Mouse (Mus musculus): ENCODE measurements around the gene Pex5l. TPM values are rescaled to one million over a fixed set of nuclear protein-coding genes. Genes with fewer than 3 reads are reported as not detected.

Gene Pex5l
- total RNA-seq, 4 experiments from 2014 or later, result 285 to 322 (median 298) TPM

DNA sequence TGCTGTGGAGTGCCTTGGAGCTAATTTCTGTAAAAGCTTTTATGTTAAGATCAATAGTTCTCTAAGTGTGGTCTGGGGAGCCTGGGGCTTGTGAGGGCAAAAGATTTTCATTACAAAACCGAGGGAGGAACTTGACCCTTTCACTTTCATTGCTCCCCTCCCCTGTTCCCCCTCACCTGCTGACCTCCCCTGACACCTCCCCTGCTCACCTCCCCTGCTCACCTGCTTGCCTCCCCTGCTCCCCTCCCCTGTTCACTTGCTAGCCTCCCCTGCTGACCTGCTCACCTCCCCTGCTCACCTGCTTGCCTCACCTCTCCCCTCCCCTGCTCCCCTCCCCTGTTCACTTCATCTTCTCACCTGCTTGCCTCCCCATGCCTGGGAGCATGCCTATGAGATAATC is 191.7 kb downstream of the Pex5l start:
- DNase-seq (ENCODE audit: low spot score in 2 of 2), result no peak

DNA sequence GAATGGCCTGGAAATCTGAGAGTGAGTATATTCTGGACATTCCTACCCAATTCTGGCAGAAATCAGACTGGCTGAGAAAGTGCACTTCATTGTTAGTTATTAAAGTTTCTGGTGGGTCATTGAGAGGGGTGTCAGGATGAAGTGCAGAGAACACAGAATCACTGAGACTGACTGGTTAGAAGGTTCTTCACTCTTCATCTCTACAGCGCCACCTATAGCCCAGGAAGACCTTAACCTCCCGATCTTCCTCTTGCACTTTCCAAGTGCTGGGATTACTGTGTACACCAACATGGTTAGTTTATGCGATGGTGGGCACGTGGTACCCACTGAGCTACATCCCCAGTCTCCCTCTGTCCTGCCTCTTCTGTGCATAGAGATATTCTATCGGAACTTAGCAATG is 195.6 kb downstream of the Pex5l start:
- no peak for DNase-seq (ENCODE audit: low spot score in 2 of 2)

DNA sequence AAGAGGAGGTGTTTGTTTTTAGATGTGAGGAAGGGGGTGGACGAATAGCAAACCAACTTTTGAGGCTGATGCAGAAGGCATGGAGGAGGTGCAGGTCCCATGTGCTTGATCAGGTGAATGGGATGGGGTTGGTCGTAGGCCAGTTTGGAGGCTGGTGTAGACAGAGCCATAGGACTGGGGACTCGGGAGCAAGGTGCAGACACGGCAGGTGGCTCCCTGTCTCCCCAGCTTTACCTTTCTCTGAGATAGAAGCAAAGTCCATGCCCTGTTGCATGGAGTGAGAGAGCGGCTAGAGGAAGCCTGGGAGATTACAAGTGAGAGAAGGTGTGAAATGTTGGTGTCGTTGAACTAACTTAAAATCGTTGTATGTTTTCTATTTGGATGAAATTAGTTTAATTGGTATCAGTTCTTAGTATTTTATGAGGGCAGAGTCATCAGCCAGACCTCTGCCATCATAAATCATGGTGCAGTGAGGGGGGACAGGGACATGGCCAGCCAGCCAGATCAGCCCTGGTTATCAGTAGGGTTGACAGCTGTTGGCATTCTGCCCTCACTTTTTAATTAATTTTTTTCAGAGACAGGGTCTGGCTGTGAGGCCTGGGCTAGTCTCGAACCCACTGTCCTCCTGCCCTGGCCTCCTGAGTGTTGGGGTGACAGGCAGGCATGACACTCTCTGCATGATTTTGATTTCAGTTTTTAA is 203.1 kb downstream of the Pex5l start:
- DNase-seq (ENCODE audit: low spot score in 2 of 2), result no peak

DNA sequence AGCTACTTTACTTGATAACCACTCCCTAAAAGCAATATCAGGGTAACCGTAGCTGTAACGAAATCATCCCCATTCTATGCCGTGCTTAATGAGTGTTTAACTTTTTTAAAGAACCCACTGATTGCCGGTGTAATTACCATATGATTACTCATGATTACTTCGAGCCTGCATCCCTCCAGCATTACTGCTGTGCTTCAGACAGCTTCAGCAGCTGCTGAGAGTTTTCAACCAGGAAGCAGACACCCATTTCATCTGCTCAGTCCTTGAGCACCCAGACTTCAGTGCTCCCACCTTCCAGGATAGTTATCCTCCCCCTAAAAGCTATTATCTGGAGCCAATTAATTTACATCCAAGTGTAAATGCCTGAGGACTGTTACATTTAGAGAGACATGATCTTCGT is 218.9 kb downstream of the Pex5l start:
- no peak for DNase-seq (ENCODE audit: low spot score in 2 of 2)

DNA sequence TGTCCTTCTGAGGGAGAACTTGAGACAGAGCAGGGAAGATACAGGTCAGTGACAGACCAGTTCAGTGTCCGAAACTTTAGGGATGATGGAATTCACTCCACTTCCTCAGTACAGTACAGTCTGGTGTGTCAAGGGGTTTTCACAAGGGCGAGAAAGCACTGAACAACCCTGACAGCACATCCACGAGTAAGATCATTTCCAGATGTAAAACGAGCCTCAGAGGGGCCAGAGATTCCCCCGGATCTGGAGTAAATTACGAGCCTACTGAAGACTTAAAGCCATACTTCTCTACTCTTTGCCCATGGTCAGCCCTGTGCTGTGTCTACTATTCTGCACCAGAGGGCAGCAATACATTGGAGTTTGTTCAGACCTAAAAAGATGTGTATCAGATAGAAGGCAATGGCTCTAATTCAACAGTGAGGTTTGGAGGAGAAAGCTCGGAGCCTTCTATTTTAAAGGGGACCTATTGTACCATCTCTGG is 232.9 kb downstream of the Pex5l start:
- DNase-seq (ENCODE audit: low spot score in 2 of 2), result peak; percentile 51

DNA sequence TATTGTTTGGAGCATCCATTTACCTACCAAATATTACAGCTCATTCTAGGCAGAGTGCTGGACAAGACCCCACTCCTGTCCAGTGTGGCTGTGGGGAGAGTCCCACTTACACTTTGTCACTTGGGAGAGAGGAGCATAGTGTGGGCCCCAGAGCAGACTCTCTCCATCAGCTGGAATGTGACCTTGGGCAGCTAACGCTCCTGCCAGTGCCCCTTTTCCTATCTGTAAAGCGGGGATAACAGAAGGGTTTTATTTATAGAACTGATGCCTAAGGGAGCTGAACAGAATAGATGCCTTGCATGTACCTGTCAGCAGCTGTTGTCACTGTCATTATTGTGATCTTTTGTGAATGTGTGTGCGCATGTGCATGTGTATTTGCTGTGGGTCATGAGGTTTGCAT is 234.6 kb downstream of the Pex5l start:
- no peak for DNase-seq (ENCODE audit: low spot score in 2 of 2)

DNA sequence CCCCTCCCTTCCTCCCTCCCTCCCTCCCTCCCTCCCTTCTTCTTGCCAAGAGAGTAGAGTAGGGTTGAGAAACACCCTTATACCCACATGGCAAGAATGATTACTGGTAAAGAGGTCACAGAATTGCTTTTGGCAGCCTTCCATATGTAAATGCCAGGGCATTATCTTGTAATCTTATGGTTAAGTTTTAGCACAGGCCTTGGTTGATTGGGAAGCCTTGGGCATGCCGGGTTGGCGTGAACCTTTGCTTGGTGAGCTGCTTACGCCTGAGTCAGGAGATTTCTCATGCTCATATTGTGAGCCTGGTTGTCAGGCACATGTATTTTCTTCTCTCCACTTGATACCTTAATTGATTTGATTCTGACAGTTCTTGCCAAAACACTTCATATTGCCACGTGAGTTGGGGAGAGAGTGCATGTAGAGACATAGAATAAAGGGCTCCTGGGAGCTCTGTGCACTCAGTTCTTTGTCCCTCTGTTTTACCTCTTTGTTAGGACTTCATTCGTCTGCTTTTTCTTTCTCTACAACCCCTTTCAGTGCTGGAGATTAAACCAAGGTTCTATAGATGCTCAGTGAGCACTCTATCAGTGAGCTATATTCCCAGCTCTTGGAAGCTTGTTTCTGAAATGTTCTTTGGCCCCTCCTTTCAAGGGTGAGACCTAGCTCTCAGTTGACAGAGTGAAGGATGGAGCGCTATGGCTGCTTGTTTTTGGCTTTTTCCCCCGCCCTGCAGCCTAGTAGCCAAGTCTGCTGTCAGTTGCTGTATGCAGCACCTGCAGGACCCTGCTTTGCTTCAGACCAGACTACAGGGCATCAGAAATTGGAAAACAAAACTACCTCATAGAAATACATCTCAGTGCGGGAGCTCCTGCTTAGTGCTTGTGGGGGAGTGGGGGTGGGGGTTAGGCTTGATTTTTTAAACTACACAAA is 236.9 kb downstream of the Pex5l start:
- DNase-seq (ENCODE audit: low spot score in 2 of 2), result no peak

DNA sequence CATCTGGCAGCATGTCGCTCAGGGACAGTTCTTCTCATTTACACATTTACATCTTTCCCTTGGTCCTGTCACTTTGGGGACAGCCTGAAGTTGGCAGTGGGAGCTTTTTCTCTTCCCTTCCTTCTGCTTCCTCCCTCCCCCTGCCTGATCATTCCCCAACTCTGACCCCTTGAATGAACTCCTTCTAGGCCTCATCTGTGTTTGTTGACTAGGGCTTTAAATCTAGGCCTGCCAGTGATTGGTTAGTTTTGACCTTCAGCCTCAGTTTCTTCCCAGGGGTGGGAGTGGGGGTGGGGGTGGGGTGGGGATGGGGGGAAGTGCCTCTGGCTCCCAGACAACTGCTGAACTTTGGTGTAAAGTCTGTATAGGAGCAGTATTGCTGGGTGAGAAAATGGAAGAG is 238.4 kb downstream of the Pex5l start:
- no peak for DNase-seq (ENCODE audit: low spot score in 2 of 2)

DNA sequence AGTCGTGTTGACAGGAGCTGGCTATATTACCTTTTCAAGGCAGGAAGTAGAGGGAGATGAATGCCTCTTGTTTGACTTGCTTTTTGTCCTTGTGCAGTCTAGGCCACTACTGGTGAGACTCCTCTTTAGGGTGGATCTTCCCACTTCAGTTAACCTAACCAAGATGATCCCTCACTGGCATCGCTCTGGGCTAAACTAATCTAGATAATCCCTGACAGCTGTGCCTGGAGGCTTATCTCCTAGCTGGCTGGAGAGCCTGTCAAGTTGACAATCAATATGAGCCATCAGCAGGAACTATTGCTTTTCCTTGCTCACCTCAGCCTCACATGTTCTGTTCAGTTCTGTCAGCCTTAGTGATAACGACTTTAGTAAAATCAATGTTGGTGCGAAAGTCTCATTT is 239.6 kb downstream of the Pex5l start:
- DNase-seq (ENCODE audit: low spot score in 2 of 2), result no peak

All from layer of hippocampus, adult 8-10 months (tissue).